Mouse (Mus musculus): ENCODE results near the gene Dtx3l.
A peak's percentile ranks its signal among the peaks of the same experiment; 100 is the strongest.
"Not testable (repeated sequence)": the region's sequence is repeated elsewhere in the genome, so short reads cannot be mapped to it uniquely, and the experiment has no call there.

The Dtx3l gene

GRCm38 (mm10) chr16:35938211-35939151 lies at the start of gene Dtx3l, which contains the start of gene Parp9:
Dtx3l (minus strand) TSS chr16:35939151.
Parp9 (plus strand) TSS chr16:35938470.
- DNase-seq (ENCODE audit: low spot score): peak; percentile 61

DNA sequence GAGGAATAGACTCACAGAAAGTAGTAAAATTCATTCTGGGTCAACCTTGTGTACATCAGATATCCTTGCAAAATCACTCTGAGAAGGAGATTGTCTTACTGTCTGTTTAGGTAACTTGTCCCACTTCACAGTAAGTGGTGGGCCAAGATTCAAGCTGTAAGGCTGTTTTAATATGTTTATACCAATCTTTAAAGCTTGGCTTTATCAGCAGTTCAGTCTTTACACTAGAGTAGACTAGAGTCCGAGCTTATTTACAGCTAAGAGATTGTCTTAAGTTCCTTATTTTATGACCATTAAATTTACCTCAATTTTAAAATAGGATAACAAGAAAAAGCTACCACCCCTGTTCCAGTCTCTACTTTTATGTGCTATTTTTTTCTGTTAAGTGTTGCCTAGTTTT lies 49.0 kb upstream of the Dtx3l start:
- no peak for DNase-seq (ENCODE audit: low spot score)

- no peak for DNase-seq (ENCODE audit: low spot score)
These were observed 45.5 kb upstream of the Dtx3l start for GRCm38 (mm10) chr16:35984471-35984870.

DNA sequence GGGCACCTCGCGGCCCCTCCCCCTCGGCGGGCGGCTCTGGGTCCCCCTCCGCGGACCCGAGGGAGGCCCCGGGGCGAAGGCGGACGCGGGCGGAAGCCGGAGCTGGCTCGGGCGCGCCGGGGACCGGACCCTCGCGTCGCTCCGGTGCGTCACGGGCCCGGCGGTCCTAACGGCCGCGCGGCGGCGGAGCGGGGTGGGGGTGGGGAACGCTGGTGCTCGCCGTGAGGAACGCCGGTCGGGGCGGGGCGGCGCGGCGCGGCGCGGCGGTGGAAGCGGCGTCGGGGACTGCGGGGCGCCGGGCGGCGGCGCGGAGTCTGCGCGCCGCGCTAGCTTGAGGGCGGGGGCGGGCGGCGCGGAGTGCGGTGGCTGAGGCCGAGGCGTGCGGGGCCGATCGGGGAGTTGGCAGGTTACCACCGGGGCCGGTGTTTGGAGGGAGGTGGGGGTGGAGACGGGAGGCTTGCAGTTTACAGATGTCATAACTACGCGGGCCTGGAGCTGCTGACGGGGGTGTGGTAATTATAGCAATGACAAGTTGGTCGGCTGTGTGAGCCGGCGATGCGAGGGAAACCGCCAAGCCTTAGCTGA lies 44.7 kb upstream of the Dtx3l start:
- peak; percentile 64 for DNase-seq (ENCODE audit: low spot score)

DNA sequence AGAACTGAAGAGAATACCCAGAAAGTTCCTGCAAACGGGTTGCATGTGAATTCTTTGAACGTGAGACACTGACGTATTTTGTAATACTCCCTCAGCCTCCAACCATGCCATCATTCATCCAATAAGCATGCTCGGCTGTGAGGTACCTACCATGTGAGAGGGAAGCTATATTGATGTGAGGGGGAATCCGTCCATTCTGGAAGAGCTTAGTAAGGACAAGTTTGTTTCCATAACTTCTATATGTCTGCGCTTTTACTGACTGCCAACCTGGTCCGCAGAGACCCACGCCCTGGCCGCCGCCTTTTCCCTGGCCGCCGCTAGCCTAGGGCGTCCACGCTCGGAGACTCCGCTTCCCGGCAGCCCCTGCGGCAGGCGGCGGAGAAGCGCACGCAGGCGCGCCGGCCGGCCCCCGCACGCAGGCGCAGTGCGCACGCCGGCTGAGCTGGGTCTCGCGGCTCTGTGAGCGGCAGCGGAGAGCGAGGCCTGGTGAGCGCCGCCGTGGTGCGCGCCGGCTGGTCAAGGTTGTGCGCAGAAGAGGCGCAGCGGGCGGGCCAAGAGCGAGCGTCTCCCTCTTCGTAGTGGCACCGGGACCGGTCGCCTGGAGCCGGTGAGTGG lies 44.1 kb upstream of the Dtx3l start:
- peak; percentile 89 for DNase-seq (ENCODE audit: low spot score)

DNA sequence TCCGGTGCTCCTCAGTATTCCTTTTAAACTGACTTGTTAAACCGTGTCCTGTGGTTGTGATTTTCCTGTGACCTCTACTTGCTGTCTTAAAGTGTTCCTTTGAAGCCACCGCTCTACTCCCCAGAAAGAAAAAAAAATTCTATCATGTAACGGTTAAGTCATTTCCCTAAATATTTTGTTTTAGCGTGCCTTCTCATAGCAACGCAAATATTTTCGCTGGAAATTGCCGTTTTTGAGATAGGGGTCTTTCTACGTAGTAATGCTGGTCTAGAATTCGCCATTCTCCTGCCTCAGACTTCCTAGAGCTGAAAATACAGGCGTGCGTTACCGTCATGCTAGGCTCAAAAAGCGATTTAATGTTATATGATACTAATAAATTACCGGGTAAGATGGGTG lies 43.6 kb upstream of the Dtx3l start:
- no peak for DNase-seq (ENCODE audit: low spot score)

DNA sequence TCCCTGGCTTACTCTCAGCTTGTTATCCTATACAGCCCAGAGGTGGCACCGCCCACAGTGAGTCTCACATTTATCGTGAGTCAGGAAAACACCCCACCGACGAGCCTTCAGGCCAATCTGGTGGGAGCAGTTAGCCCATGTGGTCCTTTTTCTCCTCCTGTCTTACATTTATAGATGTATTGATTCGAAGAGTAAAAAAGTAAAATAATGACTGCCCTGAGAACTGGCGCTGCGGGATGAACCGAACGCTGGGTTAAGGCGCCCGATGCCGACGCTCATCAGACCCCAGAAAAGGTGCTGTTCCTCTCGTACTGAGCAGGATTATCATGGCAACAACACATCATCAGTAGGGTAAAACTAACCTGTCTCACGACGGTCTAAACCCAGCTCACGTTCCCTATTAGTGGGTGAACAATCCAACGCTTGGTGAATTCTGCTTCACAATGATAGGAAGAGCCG lies 42.4 kb upstream of the Dtx3l start:
- DNase-seq (ENCODE audit: low spot score): peak; percentile 100

DNA sequence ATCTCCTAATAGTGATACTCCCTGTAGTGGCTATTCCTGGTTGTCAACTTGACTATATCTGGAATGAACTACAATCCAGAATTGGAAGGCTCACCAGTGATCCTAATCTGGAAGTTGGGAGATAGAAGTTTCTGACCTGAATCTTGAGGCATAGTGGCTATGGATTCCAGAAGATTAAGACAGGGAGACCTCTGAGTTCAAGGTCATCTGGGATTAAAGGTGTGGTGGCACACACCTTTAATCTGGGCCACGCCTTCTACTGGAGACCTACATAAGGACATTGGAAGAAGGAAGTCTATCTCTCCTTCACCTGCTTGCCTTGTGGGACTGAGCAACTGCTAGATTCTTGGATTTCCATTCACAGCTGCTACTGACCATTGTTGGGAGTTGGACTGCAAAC lies 39.5 kb upstream of the Dtx3l start, which contains the start of gene Kpna1:
Gene Kpna1 (plus strand): TSS at position 301 of the 400 bp plus-strand sequence.
- DNase-seq (ENCODE audit: low spot score): not testable (repeated sequence)

GRCm38 (mm10) chr16:35974021-35974420 lies 35.1 kb upstream of the Dtx3l start:
- no peak for DNase-seq (ENCODE audit: low spot score)

GRCm38 (mm10) chr16:35968149-35968548 lies 29.2 kb upstream of the Dtx3l start:
- no peak for DNase-seq (ENCODE audit: low spot score)

GRCm38 (mm10) chr16:35967319-35967718 lies 28.4 kb upstream of the Dtx3l start:
- no peak for DNase-seq (ENCODE audit: low spot score)

DNA sequence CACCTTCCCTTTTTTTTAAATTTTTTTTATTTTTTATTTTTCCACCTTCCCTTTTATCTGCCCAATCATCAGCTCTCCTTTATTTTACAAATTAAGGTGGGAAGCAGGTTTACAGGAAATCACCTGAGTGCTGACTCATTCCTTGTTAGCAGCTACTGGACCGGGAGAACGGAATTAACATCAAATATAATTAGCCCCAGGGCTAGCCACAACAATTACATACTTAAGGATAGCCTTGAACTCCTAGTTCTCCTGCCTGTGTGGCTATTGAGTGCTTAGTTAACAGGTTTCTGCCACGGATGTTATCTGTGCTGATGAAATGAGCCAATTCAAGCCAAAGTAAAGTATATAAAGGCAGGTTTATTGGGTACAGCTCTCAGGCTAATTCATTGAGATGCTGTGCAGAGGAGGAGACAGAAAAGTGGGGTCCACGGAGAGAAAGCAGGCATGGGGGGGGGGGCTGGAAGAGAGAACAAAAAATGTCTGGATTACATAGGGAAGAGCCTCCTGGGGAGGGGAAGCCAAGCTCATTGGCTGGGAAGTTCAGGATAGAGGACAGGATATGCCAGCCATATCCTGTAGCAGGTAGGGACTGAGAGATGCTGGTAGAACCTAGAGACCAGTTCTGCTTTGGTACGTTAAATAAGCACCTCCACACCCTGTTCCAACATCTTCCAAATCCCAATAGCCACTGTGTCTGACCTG lies 27.6 kb upstream of the Dtx3l start:
- no peak for DNase-seq (ENCODE audit: low spot score)

DNA sequence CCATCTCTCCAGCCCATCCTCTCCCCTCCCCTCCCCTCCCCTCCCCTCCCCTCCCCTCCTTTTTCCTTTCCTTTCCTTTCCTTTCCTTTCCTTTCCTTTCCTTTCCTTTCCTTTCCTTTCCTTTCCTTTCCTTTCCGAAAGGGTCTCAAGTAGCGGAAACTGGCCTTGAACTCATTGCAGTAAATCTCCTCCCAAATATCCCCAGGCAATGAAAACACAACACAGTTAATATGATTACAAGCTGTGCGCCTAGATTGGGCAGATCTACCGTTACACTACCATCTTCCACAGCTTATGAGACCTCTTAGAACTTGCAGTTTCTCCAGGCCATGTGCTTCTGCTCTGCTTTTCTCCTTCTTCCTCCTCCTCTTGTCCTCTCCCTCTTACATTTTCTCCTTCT lies 27.0 kb upstream of the Dtx3l start:
- not testable (repeated sequence) for DNase-seq (ENCODE audit: low spot score)

DNA sequence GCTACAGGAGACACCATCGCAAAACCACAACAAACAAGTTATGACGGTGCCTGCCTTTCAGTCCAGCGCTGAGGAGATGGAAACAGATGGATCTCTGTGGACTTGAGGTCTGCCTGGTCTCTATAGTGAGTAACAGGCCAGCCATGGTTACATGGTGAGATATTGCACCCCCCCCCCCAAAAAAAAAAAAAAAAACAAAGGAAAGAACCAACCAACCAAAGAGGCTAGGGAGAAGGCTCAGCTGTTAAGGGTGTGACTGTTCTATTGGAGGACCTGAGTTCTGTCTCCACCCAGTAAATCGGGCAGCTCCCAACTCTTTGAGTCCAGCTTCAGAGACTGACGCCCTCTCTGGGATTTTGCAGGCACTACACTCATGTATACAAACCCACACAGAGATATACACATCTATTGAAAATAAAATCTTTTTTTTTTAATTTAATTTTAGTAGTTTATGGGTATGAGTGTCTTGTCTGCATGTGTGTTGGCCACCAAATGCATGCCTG lies 13.7 kb upstream of the Dtx3l start:
- DNase-seq (ENCODE audit: low spot score): no peak

DNA sequence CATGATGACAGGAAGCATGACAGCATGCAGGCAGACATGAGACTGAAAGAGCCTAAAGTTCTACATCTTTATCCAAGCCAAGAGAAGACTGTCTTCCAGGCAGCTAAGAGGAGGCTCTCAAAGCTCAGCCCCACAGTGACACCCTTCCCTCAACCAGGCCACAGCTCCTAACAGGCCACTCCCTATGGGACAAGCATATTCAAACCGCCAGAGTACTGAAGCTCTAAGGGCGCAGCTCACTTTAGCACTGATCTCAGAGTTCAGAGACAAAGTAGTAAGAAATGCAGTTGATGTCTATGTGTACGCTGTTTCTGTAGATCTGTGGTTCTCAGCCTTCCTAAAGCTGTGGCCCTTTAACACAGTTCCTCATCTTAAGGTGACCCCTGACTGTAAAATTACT lies 12.3 kb upstream of the Dtx3l start:
- DNase-seq (ENCODE audit: low spot score): no peak

GRCm38 (mm10) chr16:35949264-35949663 lies 10.3 kb upstream of the Dtx3l start:
- no peak for DNase-seq (ENCODE audit: low spot score)

DNA sequence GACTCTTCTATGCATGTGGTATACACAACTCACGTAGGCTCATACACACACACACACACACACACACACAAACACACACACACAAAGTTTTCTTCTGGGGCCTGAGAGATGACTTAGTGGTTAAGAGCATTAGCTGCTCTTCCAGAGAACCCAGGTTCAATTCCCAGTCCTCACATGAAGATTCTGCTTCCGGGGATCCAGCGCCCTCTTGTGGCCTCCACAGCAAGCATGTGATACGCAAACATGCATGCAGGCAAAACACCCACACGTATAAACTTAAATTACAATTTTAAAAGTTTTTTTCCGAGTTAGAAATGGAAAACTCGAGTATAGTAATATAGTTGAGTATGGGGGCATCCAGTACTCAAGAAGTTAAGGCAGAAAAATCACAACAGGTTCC lies 2.4 kb upstream of the Dtx3l start:
- DNase-seq (ENCODE audit: low spot score): no peak

GRCm38 (mm10) chr16:35939690-35940089 lies 739 bp upstream of the Dtx3l start:
- peak; percentile 89 for DNase-seq (ENCODE audit: low spot score)

- DNase-seq (ENCODE audit: low spot score): peak; percentile 11
These were observed 310 bp upstream of the Dtx3l start for GRCm38 (mm10) chr16:35939261-35939660.

GRCm38 (mm10) chr16:35933181-35933580 lies 5.8 kb downstream of the Dtx3l start:
- DNase-seq (ENCODE audit: low spot score): no peak

GRCm38 (mm10) chr16:35932179-35933055 lies 6.5 kb downstream of the Dtx3l start:
- DNase-seq (ENCODE audit: low spot score): no peak

Measured in urinary bladder, postnatal 14 days (tissue).